Mouse (Mus musculus): ENCODE data around the gene Fnip1. TPM values are rescaled to one million over a fixed set of nuclear protein-coding genes. Genes with fewer than 3 reads are reported as not detected.

The Fnip1 gene
- polyA plus RNA-seq, 1 experiment from 2014 or later, result 8.5 TPM

DNA sequence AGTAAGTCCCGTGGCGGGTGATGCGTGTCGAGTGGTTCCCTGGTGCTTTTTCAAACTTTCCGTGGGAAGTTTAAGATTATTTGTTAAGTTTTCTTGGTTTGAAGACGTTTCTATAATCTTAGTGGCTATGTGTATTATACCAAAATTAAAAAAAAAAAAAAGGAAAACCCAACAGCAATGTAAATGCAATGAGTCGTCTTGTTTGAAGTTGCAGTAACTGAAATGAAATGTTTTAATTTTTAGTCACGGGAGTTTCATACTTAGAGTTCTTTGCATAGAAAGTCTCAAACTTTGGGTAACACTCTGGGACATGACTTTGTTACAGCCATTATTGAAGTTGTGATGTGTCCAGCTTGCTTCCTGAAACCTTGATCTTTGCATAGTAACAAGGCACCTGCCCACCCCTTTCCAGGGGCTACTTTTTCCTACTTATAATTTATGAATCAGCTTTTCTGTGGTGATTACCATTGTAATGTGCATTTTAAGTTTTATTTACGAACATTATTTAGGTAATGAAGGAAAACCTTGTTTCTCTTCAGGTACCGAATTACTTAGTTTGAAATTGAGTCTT is 85.5 kb downstream of the Fnip1 start:
- no peak for ATAC-seq
- peak overlapping the region; percentile 85 for H3K9ac ChIP-seq (ENCODE audit: low read depth, low read length)
- H3K36me3 ChIP-seq (ENCODE audit: control insufficient read depth, insufficient read depth, low read length), result no peaks in the 10 kb centered on the region
- H3K9me3 ChIP-seq (ENCODE audit: control insufficient read depth, low read length), result no peaks in the 10 kb centered on the region
- H3K4me3 ChIP-seq (ENCODE audit: low read length), result peak overlapping the region; percentile 97
- no peaks in the 10 kb centered on the region for H3K27me3 ChIP-seq (replicated peaks; ENCODE audit: control insufficient read depth, insufficient read depth, low read length)
- peak overlapping the region; percentile 88 for H3K4me2 ChIP-seq (ENCODE audit: low read length)
- peaks cover 12% of the 10 kb centered on the region for H3K4me1 ChIP-seq (ENCODE audit: control insufficient read depth, insufficient read depth, low read depth, low read length)
- 15% methylated on average over 10 of the region's 10 CpGs for WGBS
- H3K27ac ChIP-seq (ENCODE audit: low read depth, low read length), result no peak overlapping the region

- Histone ChIP-seq H3K9me3 (ENCODE audit: control insufficient read depth, low read length) (no peaks in the 10 kb centered on the region), H3K4me1 (ENCODE audit: control insufficient read depth, insufficient read depth, low read depth, low read length) (peaks cover 5% of the 10 kb centered on the region), H3K36me3 (ENCODE audit: control insufficient read depth, insufficient read depth, low read length) (no peaks in the 10 kb centered on the region), H3K27me3 (replicated peaks; ENCODE audit: control insufficient read depth, insufficient read depth, low read length) (no peaks in the 10 kb centered on the region), H3K27ac (ENCODE audit: low read depth, low read length) (no peak overlapping the region), H3K9ac (ENCODE audit: low read depth, low read length) (no peak overlapping the region), H3K4me3 (ENCODE audit: low read length) (no peak overlapping the region), H3K4me2 (ENCODE audit: low read length) (no peak overlapping the region)
- 85% methylated on average over 2 of the region's 2 CpGs for WGBS
- no peak for ATAC-seq
Measured at GRCm38 (mm10) chr11:54528002-54528401, 90.0 kb downstream of the Fnip1 start.

GRCm38 (mm10) chr11:54530391-54530790 is 92.4 kb downstream of the Fnip1 start:
- no peaks in the 10 kb centered on the region for H3K9me3 ChIP-seq (ENCODE audit: control insufficient read depth, low read length)
- no peak overlapping the region for H3K4me2 ChIP-seq (ENCODE audit: low read length)
- no peaks in the 10 kb centered on the region for H3K4me1 ChIP-seq (ENCODE audit: control insufficient read depth, insufficient read depth, low read depth, low read length)
- 0 out of 2 replicates have a peak overlapping the region, but pooled peaks have one; percentile 10 for H3K27ac ChIP-seq (ENCODE audit: low read depth, low read length)
- no peaks in the 10 kb centered on the region for H3K36me3 ChIP-seq (ENCODE audit: control insufficient read depth, insufficient read depth, low read length)
- H3K27me3 ChIP-seq (replicated peaks; ENCODE audit: control insufficient read depth, insufficient read depth, low read length), result no peaks in the 10 kb centered on the region
- ATAC-seq, result no peak
- H3K4me3 ChIP-seq (ENCODE audit: low read length), result no peak overlapping the region
- WGBS, result 31% methylated on average over 1 of the region's 1 CpGs
- no peak overlapping the region for H3K9ac ChIP-seq (ENCODE audit: low read depth, low read length)

DNA sequence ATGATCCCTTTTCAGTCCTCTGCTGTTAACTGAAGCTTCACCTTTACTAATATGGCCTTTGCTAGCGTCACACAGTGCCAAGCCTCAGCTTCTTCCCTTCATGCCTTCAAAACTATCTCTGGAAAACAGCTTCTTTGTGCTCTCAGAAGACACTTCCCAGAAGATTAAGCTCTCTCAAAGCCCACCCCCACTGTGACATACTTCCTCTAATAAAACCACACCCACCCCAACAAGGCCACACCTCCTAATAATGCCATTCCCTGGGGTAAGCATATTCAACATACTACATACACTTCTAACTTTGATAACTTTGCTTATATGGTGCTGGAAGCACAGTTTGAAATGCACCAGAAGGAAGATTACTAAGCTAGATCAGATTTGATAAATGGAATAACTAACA is 92.9 kb downstream of the Fnip1 start:
- H3K9ac ChIP-seq (ENCODE audit: low read depth, low read length), result no peak overlapping the region
- no peak overlapping the region for H3K4me3 ChIP-seq (ENCODE audit: low read length)
- no peaks in the 10 kb centered on the region for H3K4me1 ChIP-seq (ENCODE audit: control insufficient read depth, insufficient read depth, low read depth, low read length)
- H3K27ac ChIP-seq (ENCODE audit: low read depth, low read length), result no peak overlapping the region
- no peak overlapping the region for H3K4me2 ChIP-seq (ENCODE audit: low read length)
- no peaks in the 10 kb centered on the region for H3K9me3 ChIP-seq (ENCODE audit: control insufficient read depth, low read length)
- 88% methylated on average over 1 of the region's 1 CpGs for WGBS
- ATAC-seq, result no peak
- no peaks in the 10 kb centered on the region for H3K36me3 ChIP-seq (ENCODE audit: control insufficient read depth, insufficient read depth, low read length)
- no peaks in the 10 kb centered on the region for H3K27me3 ChIP-seq (replicated peaks; ENCODE audit: control insufficient read depth, insufficient read depth, low read length)

DNA sequence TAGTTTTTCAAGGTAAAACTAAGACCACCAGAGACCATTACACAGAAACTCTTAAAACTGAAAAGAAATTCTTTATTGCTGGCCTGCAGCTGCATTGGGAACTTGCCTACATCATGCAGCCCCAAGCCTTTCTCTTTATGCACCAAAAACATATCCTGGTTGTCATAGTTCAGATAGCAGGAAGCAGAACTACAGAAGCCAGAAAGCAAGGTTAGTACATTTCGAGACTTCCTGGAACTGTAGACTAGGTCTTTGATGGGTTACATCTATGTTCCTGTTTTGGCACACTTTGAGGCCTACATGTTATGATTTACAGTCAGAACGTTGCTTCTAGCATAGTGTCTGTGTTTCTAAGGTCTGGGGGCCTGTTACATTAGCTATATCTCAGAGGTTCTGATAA is 95.8 kb downstream of the Fnip1 start:
- WGBS, result 85% methylated on average over 2 of the region's 2 CpGs
- no peak for ATAC-seq

GRCm38 (mm10) chr11:54534871-54535270 is 96.9 kb downstream of the Fnip1 start:
- no peaks in the 10 kb centered on the region for H3K4me1 ChIP-seq (ENCODE audit: control insufficient read depth, insufficient read depth, low read depth, low read length)
- WGBS, result 48% methylated on average over 6 of the region's 6 CpGs
- ATAC-seq, result no peak
- H3K4me3 ChIP-seq (ENCODE audit: low read length), result no peak overlapping the region
- no peaks in the 10 kb centered on the region for H3K27me3 ChIP-seq (replicated peaks; ENCODE audit: control insufficient read depth, insufficient read depth, low read length)
- H3K4me2 ChIP-seq (ENCODE audit: low read length), result no peak overlapping the region
- H3K9ac ChIP-seq (ENCODE audit: low read depth, low read length), result no peak overlapping the region
- no peak overlapping the region for H3K27ac ChIP-seq (ENCODE audit: low read depth, low read length)
- H3K36me3 ChIP-seq (ENCODE audit: control insufficient read depth, insufficient read depth, low read length), result no peaks in the 10 kb centered on the region
- H3K9me3 ChIP-seq (ENCODE audit: control insufficient read depth, low read length), result no peaks in the 10 kb centered on the region

More for the DNA sequence above, 95.8 kb downstream of the Fnip1 start:
- H3K4me3 ChIP-seq (ENCODE audit: low read length), result no peak overlapping the region
- no peak overlapping the region for H3K9ac ChIP-seq (ENCODE audit: low read depth, low read length)
- H3K27ac ChIP-seq (ENCODE audit: low read depth, low read length), result no peak overlapping the region
- H3K4me1 ChIP-seq (ENCODE audit: control insufficient read depth, insufficient read depth, low read depth, low read length), result no peaks in the 10 kb centered on the region
- no peaks in the 10 kb centered on the region for H3K9me3 ChIP-seq (ENCODE audit: control insufficient read depth, low read length)
- H3K4me2 ChIP-seq (ENCODE audit: low read length), result no peak overlapping the region
- H3K27me3 ChIP-seq (replicated peaks; ENCODE audit: control insufficient read depth, insufficient read depth, low read length), result no peaks in the 10 kb centered on the region
- no peaks in the 10 kb centered on the region for H3K36me3 ChIP-seq (ENCODE audit: control insufficient read depth, insufficient read depth, low read length)

DNA sequence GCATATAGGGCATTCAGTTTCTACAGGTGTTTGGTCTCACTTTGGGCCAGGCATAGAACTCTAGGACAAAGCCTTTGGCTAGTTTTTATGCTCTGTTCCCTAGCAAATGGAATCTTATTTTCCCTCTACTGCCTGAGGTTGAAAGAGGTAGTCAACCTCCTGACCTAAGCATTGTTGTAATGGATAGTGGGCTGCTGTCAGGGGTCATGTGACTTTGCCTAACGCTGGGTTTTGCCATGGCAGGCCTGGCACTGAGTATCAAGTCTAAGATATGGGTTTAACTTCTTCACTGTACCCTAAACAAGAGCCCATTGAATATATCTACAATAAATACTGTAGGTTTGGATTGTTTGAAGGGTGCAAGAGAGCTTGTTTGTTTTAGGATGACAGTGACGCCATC is 101.0 kb downstream of the Fnip1 start:
- no peak overlapping the region for H3K27ac ChIP-seq (ENCODE audit: low read depth, low read length)
- no peak for ATAC-seq
- H3K4me3 ChIP-seq (ENCODE audit: low read length), result no peak overlapping the region
- H3K9ac ChIP-seq (ENCODE audit: low read depth, low read length), result no peak overlapping the region
- H3K4me1 ChIP-seq (ENCODE audit: control insufficient read depth, insufficient read depth, low read depth, low read length), result no peaks in the 10 kb centered on the region
- H3K36me3 ChIP-seq (ENCODE audit: control insufficient read depth, insufficient read depth, low read length), result no peaks in the 10 kb centered on the region
- no peaks in the 10 kb centered on the region for H3K27me3 ChIP-seq (replicated peaks; ENCODE audit: control insufficient read depth, insufficient read depth, low read length)
- WGBS, result 65% methylated on average over 2 of the region's 2 CpGs
- H3K9me3 ChIP-seq (ENCODE audit: control insufficient read depth, low read length), result no peaks in the 10 kb centered on the region
- H3K4me2 ChIP-seq (ENCODE audit: low read length), result no peak overlapping the region

DNA sequence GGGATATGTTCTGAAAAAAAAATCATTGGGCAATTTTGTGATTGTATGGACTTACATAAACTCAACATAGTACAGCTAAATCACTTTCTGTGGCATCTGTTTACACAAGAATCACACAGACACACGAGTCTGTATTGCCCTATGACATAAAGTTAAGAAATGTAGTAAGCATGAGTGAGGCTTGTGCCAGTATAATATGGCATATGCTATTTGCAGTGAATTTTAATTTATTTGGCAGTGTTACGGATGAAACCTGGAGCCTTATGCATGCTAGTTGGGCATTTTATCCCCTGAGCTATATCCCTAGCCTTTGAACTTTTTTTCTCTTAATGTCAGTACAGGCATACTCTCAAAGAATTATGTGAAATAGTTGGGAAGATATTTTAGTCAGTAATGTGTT is 101.5 kb downstream of the Fnip1 start:
- WGBS, result 81% methylated on average over 2 of the region's 2 CpGs
- Histone ChIP-seq H3K4me1 (ENCODE audit: control insufficient read depth, insufficient read depth, low read depth, low read length) (no peaks in the 10 kb centered on the region), H3K27me3 (replicated peaks; ENCODE audit: control insufficient read depth, insufficient read depth, low read length) (no peaks in the 10 kb centered on the region), H3K27ac (ENCODE audit: low read depth, low read length) (no peak overlapping the region), H3K4me2 (ENCODE audit: low read length) (no peak overlapping the region), H3K9ac (ENCODE audit: low read depth, low read length) (no peak overlapping the region), H3K36me3 (ENCODE audit: control insufficient read depth, insufficient read depth, low read length) (no peaks in the 10 kb centered on the region), H3K9me3 (ENCODE audit: control insufficient read depth, low read length) (no peaks in the 10 kb centered on the region), H3K4me3 (ENCODE audit: low read length) (no peak overlapping the region)
- ATAC-seq, result no peak

- Histone ChIP-seq H3K4me2 (ENCODE audit: low read length) (no peak overlapping the region), H3K36me3 (ENCODE audit: control insufficient read depth, insufficient read depth, low read length) (no peaks in the 10 kb centered on the region), H3K9ac (ENCODE audit: low read depth, low read length) (no peak overlapping the region), H3K27me3 (replicated peaks; ENCODE audit: control insufficient read depth, insufficient read depth, low read length) (no peaks in the 10 kb centered on the region), H3K9me3 (ENCODE audit: control insufficient read depth, low read length) (no peaks in the 10 kb centered on the region), H3K4me3 (ENCODE audit: low read length) (no peak overlapping the region), H3K4me1 (ENCODE audit: control insufficient read depth, insufficient read depth, low read depth, low read length) (no peaks in the 10 kb centered on the region), H3K27ac (ENCODE audit: low read depth, low read length) (no peak overlapping the region)
- no peak for ATAC-seq
Measured at GRCm38 (mm10) chr11:54540328-54540727, 102.3 kb downstream of the Fnip1 start.

GRCm38 (mm10) chr11:54542414-54542813 is 104.4 kb downstream of the Fnip1 start:
- H3K4me2 ChIP-seq (ENCODE audit: low read length), result no peak overlapping the region
- H3K9me3 ChIP-seq (ENCODE audit: control insufficient read depth, low read length), result no peaks in the 10 kb centered on the region
- no peaks in the 10 kb centered on the region for H3K4me1 ChIP-seq (ENCODE audit: control insufficient read depth, insufficient read depth, low read depth, low read length)
- H3K27ac ChIP-seq (ENCODE audit: low read depth, low read length), result no peak overlapping the region
- no peak for ATAC-seq
- H3K4me3 ChIP-seq (ENCODE audit: low read length), result no peak overlapping the region
- H3K9ac ChIP-seq (ENCODE audit: low read depth, low read length), result no peak overlapping the region
- no peaks in the 10 kb centered on the region for H3K36me3 ChIP-seq (ENCODE audit: control insufficient read depth, insufficient read depth, low read length)
- no peaks in the 10 kb centered on the region for H3K27me3 ChIP-seq (replicated peaks; ENCODE audit: control insufficient read depth, insufficient read depth, low read length)

Data from hindbrain, embryonic 16.5 days (tissue).